Comparison of ENCODE assay signal across 32 mouse cellular contexts in the genomic region with DNA sequence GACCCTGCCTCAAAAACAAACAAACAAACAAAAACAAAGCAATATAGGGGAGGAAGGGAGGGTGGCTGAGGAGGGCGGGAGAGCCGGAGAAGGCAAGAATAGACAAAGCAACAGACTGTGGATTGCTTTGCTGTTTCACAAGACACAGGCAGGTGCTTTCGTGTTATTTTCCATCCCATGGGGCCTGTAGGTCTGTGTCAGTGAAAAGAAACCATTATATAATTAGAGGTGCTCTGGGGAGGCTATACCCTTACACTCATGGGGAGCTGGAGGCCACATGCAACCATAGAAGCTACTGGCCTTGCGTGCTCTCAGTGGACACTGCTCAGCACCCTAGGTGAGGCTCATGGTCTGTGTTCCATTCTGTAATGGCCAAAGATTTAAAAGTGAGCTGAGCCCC. TPM values are rescaled to one million over a fixed set of nuclear protein-coding genes. Genes with fewer than 3 reads are reported as not detected.
"Had no signal": no experiment of that assay in that cellular context is flagged by ENCODE, and none has a peak within 500 bp of the region (broad histone marks: within the 10 kb centered on the region; RNA-seq: fewer than 3 reads in every experiment).

No protein-coding gene starts in this region.

- DNase-seq: gastrocnemius, adult 2 months; gastrocnemius, postnatal 10 days; gastrocnemius, postnatal 25 days; heart, adult 18-20 months; heart, postnatal 10 days; heart, postnatal 4 days; kidney, adult 18-20 months; kidney, adult 8-10 months; kidney, postnatal 10 days; kidney, postnatal 25 days; kidney, postnatal 4 days; liver; liver, embryonic 13.5 days had no signal

- H3K27me3 ChIP-seq: intestine, embryonic 15.5 days; limb, embryonic 12.5 days; liver, embryonic 13.5 days had no signal

- H3K36me3 ChIP-seq: heart, embryonic 10.5 days; heart, embryonic 12.5 days; hindbrain, embryonic 10.5 days; intestine, embryonic 15.5 days; limb, embryonic 10.5 days; limb, embryonic 12.5 days; liver, embryonic 13.5 days had no signal

- H3K4me1 ChIP-seq: heart, embryonic 10.5 days; heart, embryonic 12.5 days; intestine, embryonic 15.5 days; liver, embryonic 13.5 days had no signal

- H3K4me3 ChIP-seq: gastrocnemius, adult 2 months; heart, embryonic 10.5 days; heart, embryonic 12.5 days; hindbrain, embryonic 10.5 days; intestine, embryonic 15.5 days; layer of hippocampus, adult 2 months; left cerebral cortex, adult 2 months; limb, embryonic 10.5 days; limb, embryonic 12.5 days; liver, embryonic 13.5 days had no signal

- ATAC-seq: inflammation-experienced regulatory T-cells, adult 6 months; intestine, embryonic 15.5 days; intestine, postnatal 0 days had no signal

- H3K27ac ChIP-seq: gastrocnemius, adult 2 months; heart, embryonic 10.5 days; hindbrain, embryonic 10.5 days; hindbrain, embryonic 14.5 days; intestine, embryonic 15.5 days; layer of hippocampus, adult 2 months; left cerebral cortex, adult 2 months; limb, embryonic 10.5 days; limb, embryonic 12.5 days; liver, embryonic 13.5 days had no signal

- H3K9ac ChIP-seq: heart, embryonic 12.5 days; hindbrain, embryonic 14.5 days; intestine, embryonic 15.5 days; limb, embryonic 12.5 days; liver, embryonic 13.5 days had no signal

- H3K4me2 ChIP-seq: heart, embryonic 12.5 days; hindbrain, embryonic 14.5 days; intestine, embryonic 15.5 days; limb, embryonic 12.5 days; liver, embryonic 11.5 days; liver, embryonic 13.5 days had no signal

- H3K9me3 ChIP-seq: heart, embryonic 10.5 days; heart, embryonic 12.5 days; hindbrain, embryonic 10.5 days; intestine, embryonic 15.5 days; limb, embryonic 10.5 days; limb, embryonic 12.5 days; liver, embryonic 13.5 days had no signal

RNA-seq across cellular contexts. Expression of gene Cnpy1, which starts 6.7 kb away (rescaled TPM):
- total RNA-seq: gastrocnemius, adult 2 months; gastrocnemius, postnatal 10 days; gastrocnemius, postnatal 25 days; gastrocnemius, postnatal 4 days; granulocyte monocyte progenitor cell, adult 5-6 weeks; heart, adult 18-20 months; heart, adult 8-10 months; heart, postnatal 10 days; heart, postnatal 25 days; heart, postnatal 4 days; left cerebral cortex, adult 2 months; left cerebral cortex, postnatal 36 days had no signal
- polyA plus RNA-seq: heart, embryonic 14.5 days; heart, embryonic 16.5 days; inflammation-experienced regulatory T-cells, adult 6 months; limb, embryonic 10.5 days; limb, embryonic 12.5 days had no signal
